Mouse (Mus musculus): ENCODE results near the gene Acr.

Acr gene

GRCm38 (mm10) chr15:89622312-89622958 is 54.3 kb downstream of the Acr start:
- no peak for DNase-seq (ENCODE audit: low spot score)

DNA sequence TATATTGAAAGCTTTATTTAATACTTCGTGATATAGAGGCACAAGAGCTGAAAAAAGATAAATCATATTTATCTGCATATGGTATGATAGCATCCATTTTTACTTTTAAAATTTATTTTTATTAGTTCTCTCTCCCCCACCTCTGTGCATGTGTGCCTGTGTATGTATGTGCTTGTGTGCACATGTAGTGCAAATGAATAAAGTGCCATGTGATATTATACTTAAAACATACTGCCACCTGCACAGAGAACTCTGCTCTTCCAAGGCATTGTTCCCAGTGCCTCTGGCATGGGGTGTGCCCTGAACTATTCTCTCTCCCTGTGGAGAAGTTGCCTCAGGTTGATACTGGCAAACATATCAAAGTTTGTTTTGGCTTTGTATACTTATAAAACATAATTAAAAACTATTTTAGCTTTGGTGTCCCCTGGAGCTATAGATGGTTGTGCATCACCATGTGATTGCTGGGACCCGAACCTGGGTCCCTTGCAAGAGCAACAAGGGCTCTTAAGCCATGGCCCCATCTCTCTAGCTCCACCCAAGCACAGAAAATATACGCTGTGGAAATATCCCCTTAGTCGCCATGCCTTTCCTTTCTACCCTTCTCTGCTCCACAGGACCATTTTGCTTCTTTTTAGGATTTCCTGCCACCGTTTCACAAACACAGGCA is 55.0 kb downstream of the Acr start:
- DNase-seq (ENCODE audit: low spot score) = no peak

- peak; percentile 7 for DNase-seq (ENCODE audit: low spot score)
Observed at GRCm38 (mm10) chr15:89623626-89623959, 55.5 kb downstream of the Acr start.
